Mouse (Mus musculus) liver, embryonic 14.5 days (tissue): ENCODE results near the gene Smurf2.

ENCODE experiments used
- CTCF ChIP-seq: IDR thresholded peaks from 2 replicates; pipeline ENCODE4 v1.5.1; 2016; ENCODE audit warnings: antibody characterized with exemption, low read depth, control low read depth
- EP300 ChIP-seq: IDR thresholded peaks from 2 replicates; pipeline ENCODE4 v1.6.1; 2016; ENCODE audit warnings: antibody characterized with exemption, low read depth

DNA sequence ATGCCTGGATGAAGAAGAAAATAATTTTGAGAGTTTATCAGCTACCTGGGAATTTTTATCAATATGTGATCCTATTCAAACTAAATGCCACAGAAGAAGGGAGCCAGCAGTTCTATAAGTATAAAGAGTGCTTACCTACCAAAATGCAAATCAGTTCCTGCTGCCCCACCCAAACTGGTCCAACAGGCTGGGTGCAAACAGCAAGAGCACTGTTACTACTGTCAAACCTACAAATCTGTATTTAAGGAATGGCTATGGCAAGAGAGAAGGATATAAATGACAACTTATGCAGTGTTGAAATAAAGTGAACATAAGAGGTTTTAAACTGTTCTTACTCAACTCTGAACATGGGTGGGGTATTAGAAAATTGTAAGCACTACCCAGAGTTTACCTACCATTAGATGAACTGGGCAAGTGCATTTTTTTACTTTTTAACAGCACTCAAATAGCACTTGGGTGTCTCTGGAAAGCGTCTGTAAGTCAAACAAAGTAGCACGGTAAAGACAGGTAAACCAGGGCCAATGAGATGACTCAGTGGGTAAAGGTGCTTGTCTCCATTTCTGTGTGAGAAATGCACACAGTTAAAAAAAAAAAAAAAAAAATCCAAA lies 23.9 kb downstream of the Smurf2 start:
- TF ChIP-seq CTCF = no peak
- TF ChIP-seq EP300 = no peak
